Mouse (Mus musculus) stomach, postnatal 0 days (tissue): Measurements from ENCODE around the gene A830031A19Rik.

ENCODE experiments used
- CTCF ChIP-seq: IDR thresholded peaks from 2 replicates; pipeline ENCODE4 v1.5.1; 2016; ENCODE audit warnings: antibody characterized with exemption, low read depth, mild to moderate bottlenecking, moderate library complexity
- EP300 ChIP-seq: optimal IDR thresholded peaks from 2 replicates; pipeline ENCODE3; 2016; ENCODE audit warnings: antibody characterized with exemption

- no peak for TF ChIP-seq CTCF
- no peak for TF ChIP-seq EP300
Observed at GRCm38 (mm10) chr11:24020760-24021159, 54.1 kb downstream of the A830031A19Rik start.
